Mouse (Mus musculus) urinary bladder, postnatal 25 days (tissue): ENCODE measurements around the gene Abi3.
"Not testable (repeated sequence)": the region's sequence is repeated elsewhere in the genome, so short reads cannot be mapped to it uniquely, and the experiment has no call there.

ENCODE experiments used
- DNase-seq: peaks from one replicate; pipeline ENCODE4 v3.0.0; 2022; ENCODE audit warnings: low spot score

Gene Abi3

DNA sequence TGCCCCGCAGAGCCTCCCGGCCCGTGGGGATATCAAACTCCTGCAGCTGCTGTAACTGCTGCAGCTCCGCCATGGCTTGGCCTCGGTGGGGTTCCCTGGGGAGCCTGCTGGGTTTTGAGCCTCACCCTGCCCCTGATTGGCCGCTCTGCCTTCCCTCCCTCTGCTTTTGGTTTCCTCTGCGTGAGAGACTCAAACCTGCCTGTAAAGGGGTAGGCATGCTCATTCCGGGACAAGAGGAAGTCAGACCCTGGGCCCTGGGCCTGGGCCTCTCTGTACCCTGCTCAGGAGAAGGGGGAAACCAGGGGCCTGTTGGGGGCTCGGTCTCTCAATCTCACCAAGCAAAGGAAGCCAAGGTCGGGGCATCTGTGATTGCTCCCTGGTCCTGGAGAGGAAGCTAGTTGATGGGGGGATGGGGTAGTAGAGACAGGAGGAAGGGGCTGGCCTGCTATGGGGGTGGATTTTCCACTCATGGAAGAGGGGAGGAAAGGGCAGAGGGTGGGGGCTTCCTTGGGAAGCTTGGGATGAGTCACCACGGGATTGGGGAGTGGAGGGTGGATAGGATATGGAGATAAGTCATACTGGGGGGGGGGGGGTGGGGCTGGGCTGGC is at the start of gene Abi3:
Gene Abi3 (minus strand): TSS at position 403 of the 608 bp plus-strand sequence.
- DNase-seq = no peak

DNA sequence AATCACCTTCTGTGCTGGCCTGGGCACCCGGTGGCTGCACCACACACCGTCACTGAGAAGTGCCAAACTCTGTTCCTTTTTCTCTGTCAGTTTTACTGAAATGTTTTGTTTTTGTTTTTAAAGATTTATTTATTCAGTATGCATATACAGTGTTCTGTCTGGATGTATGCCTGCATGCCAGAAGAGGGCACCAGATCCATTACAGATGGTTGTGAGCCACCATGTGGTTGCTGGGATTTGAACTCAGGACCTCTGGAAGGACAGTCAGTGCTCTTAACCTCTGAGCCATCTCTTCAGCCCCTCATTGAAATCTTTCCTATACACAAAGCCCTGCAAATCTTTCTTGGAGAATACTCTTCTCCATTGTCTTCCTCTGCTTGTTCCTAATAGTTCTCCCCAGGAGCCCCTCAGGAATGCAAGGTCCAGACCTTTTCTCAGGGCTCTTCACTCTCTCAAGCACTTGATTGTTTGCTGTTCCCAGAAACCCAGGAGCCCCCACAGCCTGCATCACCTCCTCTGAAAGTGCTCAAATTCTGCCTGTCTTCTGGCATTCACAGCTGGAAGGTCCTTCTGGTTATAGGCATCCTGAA is 48.3 kb upstream of the Abi3 start:
- DNase-seq = no peak

GRCm38 (mm10) chr11:95879861-95880260 is 37.6 kb upstream of the Abi3 start:
- DNase-seq = not testable (repeated sequence)

- DNase-seq = peak; percentile 60
Observed at GRCm38 (mm10) chr11:95876296-95876695, 34.0 kb upstream of the Abi3 start.

- DNase-seq = no peak
Observed at GRCm38 (mm10) chr11:95875804-95876203, 33.5 kb upstream of the Abi3 start.

DNA sequence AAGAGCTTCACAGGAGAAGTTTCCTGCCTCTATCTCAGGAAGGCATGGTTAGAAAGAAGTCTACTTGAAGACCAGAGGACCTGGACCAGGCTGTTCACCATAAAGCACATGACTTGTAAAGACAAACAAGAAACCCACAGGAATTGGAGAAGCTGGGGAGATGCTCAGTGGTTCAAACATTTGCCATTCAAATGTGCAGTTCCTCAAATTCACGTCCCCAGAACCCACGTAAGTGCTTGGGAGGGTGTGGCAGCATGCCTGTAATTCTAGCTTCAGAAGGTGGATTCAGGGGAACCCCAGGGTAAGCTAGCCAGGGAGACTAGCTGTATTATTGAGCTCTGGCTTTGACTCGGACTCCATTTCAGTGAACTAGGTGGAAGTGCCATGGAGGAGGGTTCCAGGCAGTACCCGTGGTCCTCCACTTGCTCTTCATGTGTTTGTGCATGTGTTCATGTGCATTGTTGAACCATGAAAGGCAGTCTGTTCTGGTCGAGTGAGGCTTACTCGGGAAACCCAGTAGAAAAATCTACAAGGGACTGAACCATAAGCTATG is 27.7 kb upstream of the Abi3 start:
- no peak for DNase-seq

DNA sequence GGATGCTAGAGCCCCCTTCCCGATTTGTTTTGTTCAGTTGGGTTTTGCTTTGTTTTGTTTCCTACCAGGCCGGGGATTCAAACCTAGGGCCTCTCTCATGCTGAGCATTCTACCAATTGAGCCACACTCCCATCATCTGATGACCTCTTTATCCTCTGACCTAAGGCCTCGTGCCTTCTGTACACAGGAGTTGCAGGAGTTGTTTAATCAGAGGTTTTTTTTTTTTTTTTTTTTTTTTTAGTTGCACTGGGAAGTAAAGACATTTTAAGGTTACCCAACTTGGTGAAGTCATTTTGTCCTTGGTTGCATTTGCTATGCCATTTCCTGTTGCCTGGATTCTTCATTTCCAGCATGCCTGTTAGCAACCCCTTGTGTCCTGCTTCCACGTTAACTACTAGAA is 27.2 kb upstream of the Abi3 start:
- DNase-seq = no peak

- DNase-seq = no peak
Observed at GRCm38 (mm10) chr11:95861397-95861796, 19.1 kb upstream of the Abi3 start.

- no peak for DNase-seq
Observed at GRCm38 (mm10) chr11:95860071-95860490, 17.8 kb upstream of the Abi3 start.

DNA sequence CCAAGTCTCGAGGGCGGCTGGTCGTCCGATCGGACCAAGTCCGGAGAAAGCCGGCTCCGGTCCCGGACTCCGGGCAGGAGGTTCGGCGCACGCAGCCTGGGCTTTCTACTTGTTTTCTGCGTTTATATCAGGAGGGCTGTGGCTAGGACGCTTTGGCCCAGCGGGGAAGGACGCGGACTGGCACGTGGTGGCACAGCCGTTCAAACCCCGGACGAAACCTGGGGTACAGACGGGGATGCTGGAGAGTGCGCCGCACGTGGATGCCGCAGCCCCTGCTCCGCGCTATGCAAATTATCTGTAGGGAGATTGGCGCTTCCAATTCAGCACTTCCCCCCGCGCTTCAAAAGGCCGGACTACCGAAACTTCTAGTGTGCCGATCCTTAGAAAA is 17.2 kb upstream of the Abi3 start:
- DNase-seq = peak; percentile 66

DNA sequence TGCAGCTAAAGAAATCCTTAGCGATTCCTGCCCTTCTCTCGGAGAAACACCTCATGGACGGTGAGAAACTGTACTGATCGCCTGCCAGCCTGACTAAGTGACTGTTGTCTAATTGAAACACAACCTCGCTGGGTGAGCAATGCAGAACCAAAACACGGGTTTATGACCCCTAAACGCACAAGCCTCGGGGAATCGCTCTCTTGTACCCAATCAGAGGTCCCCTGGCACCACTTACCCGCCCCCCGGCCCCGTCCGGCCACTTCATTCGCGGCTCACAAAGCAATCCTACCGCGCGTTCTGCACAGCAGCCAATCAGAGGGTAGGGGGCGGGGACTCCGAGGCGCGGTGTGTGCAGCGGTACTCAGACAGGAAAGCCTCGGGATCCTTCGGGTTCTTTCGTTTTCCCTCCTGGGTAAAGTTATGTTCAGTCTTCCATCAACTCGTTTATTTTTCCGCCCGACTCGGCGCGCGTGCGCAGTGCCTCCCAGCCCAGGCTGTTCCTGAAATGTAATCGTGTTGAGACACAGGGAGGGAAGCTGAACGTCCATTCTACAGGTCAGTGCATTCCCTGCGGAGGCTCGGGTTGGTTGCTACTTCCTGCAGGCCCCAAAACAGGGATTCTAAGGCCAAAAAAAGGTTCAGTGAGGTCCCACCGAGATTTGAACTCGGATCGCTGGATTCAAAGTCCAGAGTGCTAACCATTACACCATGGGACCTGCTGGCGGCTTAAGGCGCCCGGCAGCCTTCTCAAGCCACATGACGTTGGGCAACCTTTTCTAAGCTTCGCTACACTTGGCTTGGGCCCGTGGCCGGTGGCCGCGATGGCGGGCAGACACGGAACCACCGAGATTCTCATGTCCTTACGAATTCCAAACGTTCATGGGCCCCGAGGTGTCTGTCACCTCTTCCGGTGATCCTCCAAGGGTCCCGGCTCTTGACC is 16.5 kb upstream of the Abi3 start:
- DNase-seq = peak; percentile 98

GRCm38 (mm10) chr11:95857716-95858527 is 15.6 kb upstream of the Abi3 start:
- no peak for DNase-seq

DNA sequence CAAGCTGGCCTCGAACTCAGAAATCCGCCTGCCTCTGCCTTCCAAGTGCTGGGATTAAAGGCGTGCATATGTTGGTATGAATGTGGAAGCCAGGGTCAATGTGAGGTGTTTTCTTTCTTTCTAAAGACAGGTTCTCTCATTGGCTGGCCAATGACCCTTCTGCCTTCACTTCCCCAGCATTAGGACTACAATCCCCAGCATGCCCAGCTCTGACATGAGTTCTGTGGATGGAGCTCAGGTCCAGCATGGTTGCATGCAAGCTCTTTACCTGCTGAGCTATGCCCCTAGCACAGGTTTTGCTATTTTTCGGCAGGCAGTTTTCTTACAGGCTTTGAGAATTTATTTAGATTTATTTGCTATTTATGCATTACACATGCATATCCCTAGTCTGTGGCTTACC is 15.0 kb upstream of the Abi3 start:
- DNase-seq = no peak

GRCm38 (mm10) chr11:95853684-95854083 is 11.4 kb upstream of the Abi3 start:
- DNase-seq = peak; percentile 62

DNA sequence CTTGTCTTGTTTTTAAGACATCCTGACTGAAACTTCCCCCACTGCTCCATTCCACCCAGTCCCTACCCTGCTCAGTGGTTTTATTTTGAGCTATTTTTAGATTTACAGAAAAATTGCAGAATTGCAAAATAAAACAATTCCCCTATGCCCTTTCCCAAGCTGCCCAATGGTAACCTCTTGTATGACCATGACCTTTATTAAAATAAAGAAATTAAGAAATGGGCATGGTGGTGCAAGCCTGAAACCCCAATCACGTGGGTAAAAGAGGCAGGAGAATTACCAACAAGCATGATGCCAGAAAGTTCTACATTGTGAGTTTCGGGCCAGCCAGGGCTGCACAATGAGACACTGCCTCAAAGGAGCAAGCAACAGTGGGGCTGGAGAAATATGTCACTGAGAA is 8.6 kb upstream of the Abi3 start:
- no peak for DNase-seq

DNA sequence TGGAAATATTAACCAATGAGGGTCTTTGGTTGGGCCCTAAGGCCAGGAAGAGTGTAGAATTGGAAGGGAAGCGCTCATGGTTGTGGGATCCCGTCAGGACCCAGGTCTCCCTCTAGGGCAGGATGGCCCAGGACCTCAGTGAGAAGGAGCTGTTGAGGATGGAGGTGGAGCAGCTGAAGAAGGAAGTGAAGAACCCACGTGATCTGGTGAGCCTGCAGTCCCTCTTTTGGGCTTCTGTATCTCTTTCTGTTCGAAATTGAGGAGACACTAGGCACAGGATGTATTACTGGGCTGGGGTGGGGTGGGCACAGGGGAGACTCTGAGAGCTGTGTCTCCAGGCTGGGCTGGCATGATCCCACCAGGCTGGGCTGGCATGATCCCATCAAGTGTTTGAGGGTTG is 2.7 kb upstream of the Abi3 start:
- DNase-seq = no peak

GRCm38 (mm10) chr11:95843421-95843950 is 1.2 kb upstream of the Abi3 start:
- DNase-seq = no peak

DNA sequence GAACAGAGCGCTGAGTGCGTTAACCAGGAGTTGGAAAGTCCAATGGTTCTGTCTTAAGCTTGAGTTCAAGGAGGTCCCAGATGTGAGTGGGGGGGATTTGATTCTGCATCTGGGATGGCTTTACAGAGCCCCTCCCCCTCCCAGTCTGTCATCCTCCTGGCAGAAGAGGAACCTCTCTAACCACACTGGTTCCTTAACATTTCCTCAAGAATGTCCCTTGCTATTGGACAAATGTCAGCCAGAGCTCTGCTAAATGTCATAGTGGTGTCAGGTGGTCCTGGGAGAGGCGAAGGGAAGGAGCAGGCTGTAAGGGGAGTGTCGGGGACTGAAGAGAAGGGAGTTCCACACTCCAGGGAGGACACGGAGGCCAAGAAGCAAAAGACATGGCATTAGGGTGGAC is 677 bp upstream of the Abi3 start:
- DNase-seq = no peak

DNA sequence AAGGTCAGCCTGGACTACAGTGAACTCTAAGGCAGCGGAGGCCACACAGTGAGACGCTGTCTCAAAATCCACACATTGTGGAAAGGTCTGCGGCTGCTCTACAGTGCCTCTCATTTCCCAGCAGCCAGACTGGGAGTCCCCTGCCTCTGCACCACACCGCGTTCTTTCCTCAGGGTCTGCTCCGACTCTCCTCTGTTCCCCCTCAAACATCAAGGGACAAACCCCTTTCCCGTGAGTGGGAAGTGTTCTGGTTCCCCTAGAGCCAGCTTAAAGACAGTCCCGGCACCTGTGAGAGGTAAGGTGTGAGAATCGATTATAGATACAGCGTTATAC is 812 bp downstream of the Abi3 start:
- DNase-seq = no peak

DNA sequence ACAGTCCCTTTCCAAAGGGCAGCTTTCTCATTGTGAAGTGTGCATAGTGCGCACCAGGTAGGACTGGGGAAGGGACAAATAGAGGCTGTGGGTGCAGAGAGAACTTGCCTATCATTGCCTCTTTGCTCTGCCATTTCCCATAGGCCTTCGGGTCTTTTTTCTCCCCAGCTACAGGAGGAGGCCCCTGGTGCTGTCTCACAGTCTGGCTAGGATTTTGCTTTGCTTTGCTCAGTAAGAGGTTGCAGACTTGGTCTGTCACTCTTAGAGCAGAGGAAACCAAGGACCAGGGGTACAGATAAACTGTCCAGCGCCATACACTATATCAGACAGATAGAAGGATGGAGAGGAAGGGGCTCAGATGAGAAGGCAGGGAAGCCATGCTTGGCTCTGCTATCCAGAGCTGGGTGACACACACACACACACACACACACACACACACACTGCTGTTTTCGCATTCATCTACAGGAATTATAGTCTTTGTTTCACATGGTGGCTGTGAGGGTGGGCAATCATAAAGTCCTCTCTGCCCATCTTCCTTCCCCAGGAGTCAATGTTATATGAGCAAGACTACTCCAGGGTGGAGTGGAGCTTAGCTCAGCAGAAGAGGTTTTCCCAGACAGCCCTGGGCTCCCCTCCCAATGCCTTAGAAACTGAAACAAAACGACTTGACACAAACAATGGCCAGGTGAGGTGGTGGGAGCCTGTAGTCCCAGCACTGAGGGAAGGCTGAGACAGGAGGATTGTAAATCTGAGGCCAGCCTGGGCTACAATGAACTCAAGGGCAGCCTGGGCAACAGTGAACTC is 1.4 kb downstream of the Abi3 start:
- no peak for DNase-seq
